16 mouse cellular contexts compared by ENCODE assay signal in genomic region chr16:29711386-29711785, GRCm38 (mm10).
"Had no signal": no experiment of that assay in that cellular context is flagged by ENCODE, and none has a peak within 500 bp of the region (broad histone marks: within the 10 kb centered on the region; RNA-seq: fewer than 3 reads in every experiment).

No protein-coding gene starts in this region.

- H3K36me3 ChIP-seq: midbrain, embryonic 10.5 days; midbrain, embryonic 13.5 days; neural tube, embryonic 13.5 days; neural tube, embryonic 15.5 days had no signal

- ATAC-seq: midbrain, embryonic 13.5 days; midbrain, embryonic 16.5 days had no signal

- H3K4me1 ChIP-seq: midbrain, embryonic 10.5 days; midbrain, embryonic 13.5 days had no signal

- H3K4me3 ChIP-seq: midbrain, embryonic 10.5 days; midbrain, embryonic 13.5 days; myocyte; neural tube, embryonic 13.5 days; neural tube, embryonic 15.5 days had no signal

- DNase-seq: lung, embryonic 14.5 days; lung, postnatal 10 days; lung, postnatal 4 days; right cerebral cortex, adult 18-20 months; right cerebral cortex, postnatal 25 days; right cerebral cortex, postnatal 4 days; spleen, adult 18-20 months; thymus, adult 18-20 months; thymus, postnatal 14 days; thymus, postnatal 36 days had no signal

- H3K9ac ChIP-seq: lung, embryonic 14.5 days; midbrain, embryonic 13.5 days; neural tube, embryonic 13.5 days; neural tube, embryonic 15.5 days had no signal

- H3K27ac ChIP-seq: midbrain, embryonic 10.5 days; midbrain, embryonic 13.5 days; neural tube, embryonic 13.5 days; neural tube, embryonic 15.5 days had no signal

- H3K4me2 ChIP-seq: lung, embryonic 14.5 days; midbrain, embryonic 13.5 days; neural tube, embryonic 13.5 days; neural tube, embryonic 15.5 days had no signal

- H3K9me3 ChIP-seq: midbrain, embryonic 10.5 days; midbrain, embryonic 13.5 days; neural tube, embryonic 13.5 days; neural tube, embryonic 15.5 days had no signal
